Mouse (Mus musculus) urinary bladder, postnatal 36 days (tissue): ENCODE measurements around the gene Polr1c.

Experiments used
- DNase-seq, 2 experiments: peaks; one replicate each; pipeline ENCODE4 v3.0.0; 2022; ENCODE audit warnings: low spot score in 2 of 2, mixed read lengths in 1 of 2

Gene Polr1c

GRCm38 (mm10) chr17:46221601-46222000 is 26.3 kb downstream of the Polr1c start:
- DNase-seq, result no peak

- DNase-seq, result no peak
Measured at GRCm38 (mm10) chr17:46210550-46210949, 37.3 kb downstream of the Polr1c start.

- no peak for DNase-seq
Measured at GRCm38 (mm10) chr17:46206676-46207075, 41.2 kb downstream of the Polr1c start.

DNA sequence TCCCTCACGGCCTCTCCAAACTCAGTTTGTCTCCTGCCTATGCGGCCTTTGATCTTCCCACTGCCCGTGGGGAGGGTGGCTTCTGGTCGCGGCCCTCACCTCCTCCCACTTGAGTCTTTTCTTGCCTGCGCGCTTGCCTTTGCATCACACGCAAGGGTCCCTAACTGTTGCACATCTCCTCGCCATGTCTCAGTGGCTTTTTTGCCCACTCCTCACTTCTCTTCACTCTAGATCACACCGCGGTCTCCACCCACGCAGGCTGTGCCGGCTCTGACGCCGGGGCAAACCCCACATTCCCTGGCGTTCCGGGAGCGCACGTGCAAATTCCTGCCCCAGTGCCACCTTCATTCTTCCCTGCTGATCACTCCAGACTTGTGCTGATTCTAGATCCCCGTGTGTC is 44.8 kb downstream of the Polr1c start:
- DNase-seq, result no peak

DNA sequence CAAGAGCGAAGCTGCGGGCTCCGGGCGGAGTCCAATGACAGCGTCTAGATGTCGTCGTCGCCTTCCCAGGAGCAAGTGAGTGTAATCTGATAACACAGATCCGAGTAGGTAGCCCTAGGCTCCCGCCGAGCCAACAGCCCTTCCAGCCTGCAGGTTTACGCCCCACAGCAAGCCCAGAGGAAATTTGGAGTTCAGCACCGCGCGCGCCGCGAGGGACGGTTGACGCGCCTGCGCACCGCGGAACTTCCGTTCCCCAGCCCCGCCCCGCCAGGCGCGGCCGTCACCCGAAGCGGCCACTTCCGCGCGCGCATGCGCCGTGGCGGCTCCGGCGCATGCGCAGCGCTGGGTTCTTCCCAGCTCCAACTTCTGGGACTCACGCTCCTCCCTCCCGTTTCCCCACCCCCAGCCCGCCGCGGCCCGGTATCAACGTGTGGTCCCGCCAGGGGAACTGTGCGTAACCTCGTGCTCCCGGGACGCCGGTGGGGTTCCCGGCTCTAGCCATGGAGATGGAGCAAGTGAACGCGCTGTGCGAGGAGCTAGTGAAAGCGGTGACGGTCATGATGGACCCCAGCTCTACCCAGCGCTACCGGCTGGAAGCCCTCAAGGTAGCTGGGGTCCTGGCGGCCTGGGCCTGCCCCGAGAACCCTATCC is 45.3 kb downstream of the Polr1c start, which contains the start of the genes Polh and Xpo5:
Gene Polh (minus strand): TSS at position 225 of the 651 bp plus-strand sequence.
Gene Xpo5 (plus strand): TSS at position 362 of the 651 bp plus-strand sequence.
- DNase-seq, result peak; percentile 89 to 93

DNA sequence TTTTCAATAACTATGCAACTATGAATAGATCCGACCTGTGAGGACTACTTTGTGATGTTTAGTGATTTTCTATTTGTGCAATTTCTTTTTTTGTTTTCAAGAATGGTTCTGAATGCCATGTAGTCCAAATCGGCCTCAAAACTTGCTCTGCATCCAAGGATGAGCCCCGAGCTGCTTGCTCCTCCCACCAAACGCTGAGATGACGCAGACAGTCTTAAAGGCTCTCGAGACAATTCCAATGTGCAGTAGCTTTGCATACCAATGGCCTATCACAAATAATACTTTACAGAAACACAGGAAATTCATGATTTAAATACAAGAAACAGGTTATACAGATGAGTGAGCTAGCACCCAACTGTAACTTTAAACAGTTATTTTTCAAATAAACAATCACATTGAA is 46.7 kb downstream of the Polr1c start:
- DNase-seq, result no peak
